Mouse (Mus musculus): ENCODE measurements around the gene Vasp.
A peak's percentile ranks its signal among the peaks of the same experiment; 100 is the strongest.

The Vasp gene

DNA sequence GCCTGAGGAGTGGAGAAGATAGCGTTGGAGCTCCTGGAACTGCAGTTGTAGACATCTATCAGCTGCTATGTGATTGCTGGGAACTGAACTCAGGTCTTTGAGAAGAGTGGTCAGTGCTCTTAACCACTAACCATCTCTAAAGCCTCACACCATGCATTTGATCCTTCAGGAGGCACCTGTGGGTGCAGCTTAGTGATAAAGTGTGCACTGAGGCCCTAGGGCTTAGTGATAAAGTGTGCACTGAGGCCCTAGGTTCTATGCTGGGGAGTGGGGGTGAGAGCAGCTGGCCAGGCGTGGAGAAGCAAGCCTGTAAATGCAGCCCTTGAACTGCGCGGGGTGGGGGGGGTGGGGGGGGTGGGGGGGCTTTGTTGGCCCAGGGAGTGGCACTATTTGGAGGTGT is 31.6 kb downstream of the Vasp start:
- no peak for DNase-seq (ENCODE audit: extremely low read depth, low read depth, low spot score)

- DNase-seq (ENCODE audit: extremely low read depth, low read depth, low spot score), result no peak
These were observed 32.2 kb downstream of the Vasp start for GRCm38 (mm10) chr7:19239423-19239822.

- no peak for DNase-seq (ENCODE audit: extremely low read depth, low read depth, low spot score)
These were observed 33.3 kb downstream of the Vasp start for GRCm38 (mm10) chr7:19238344-19238743.

- no peak for DNase-seq (ENCODE audit: extremely low read depth, low read depth, low spot score)
These were observed 35.2 kb downstream of the Vasp start for GRCm38 (mm10) chr7:19236411-19236810.

DNA sequence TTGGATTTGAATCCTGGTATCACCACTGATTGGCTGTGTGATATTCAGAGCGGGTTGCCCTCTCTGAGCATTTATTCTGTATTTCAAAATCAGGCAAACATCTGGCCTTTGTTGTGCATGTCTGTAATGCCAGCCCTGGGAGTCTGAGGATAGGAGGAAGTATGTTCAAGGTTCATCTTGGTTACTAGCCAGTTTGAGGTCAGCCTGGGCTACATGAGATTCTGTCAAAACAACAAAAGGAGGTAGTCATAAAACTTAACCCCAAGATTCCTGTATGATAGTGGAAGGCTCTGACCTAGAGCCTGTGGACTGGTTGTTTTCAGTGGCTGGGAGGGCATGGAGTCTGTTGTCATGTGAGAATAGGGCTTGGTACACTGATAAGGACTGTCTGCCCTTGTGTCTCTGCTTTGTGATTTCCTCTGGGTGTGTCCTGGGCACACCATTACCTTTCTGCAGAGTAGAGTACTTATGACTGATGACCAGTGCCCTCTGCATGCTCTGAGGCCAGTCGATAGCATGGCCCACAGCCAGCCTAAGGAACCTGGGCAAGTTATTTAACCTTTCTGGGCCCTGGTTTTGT is 36.4 kb downstream of the Vasp start:
- no peak for DNase-seq (ENCODE audit: extremely low read depth, low read depth, low spot score)

DNA sequence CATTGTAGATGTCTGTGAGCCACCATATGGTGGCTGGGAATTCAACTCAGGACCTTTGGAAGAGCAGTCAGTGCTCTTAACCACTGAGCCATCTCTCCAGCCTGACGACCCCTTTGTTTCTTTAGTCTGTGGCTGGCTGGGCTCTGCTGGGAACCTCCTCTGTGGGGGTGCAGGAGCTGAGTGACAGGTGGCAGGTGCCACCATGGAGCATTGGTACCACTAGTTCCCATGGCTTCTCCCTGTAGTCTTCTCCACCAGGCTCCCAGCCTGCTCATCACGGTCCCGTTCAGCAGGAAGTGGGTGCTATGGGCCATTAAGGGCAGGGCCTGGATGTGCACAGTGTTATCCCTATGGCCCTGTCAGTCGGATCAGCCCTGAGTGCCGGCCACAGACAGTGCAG is 37.0 kb downstream of the Vasp start:
- no peak for DNase-seq (ENCODE audit: extremely low read depth, low read depth, low spot score)

GRCm38 (mm10) chr7:19231849-19232248 is 39.8 kb downstream of the Vasp start:
- no peak for DNase-seq (ENCODE audit: extremely low read depth, low read depth, low spot score)

DNA sequence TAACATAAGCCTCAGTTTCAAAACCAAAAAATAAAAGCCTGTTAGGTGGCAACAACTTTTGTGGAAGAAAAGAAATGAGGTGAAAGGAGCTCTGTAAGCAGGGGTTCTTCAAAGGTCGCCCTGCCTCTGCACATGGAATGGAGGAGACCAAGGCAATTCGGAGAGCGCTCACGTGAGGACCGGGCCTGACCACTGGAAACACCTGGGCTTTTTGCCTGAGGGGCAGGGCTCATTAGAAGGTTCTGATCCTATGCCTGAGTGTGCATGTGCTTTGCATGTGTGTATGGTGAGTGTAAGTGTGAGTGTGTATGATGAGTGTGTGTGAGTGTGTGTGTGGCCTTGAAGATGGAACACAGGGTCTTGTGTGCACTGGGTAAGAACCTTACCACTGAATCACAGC is 40.7 kb downstream of the Vasp start:
- DNase-seq (ENCODE audit: extremely low read depth, low read depth, low spot score), result no peak

- DNase-seq (ENCODE audit: extremely low read depth, low read depth, low spot score), result no peak
These were observed 41.5 kb downstream of the Vasp start for GRCm38 (mm10) chr7:19230041-19230580.

GRCm38 (mm10) chr7:19229404-19229803 is 42.2 kb downstream of the Vasp start:
- DNase-seq (ENCODE audit: extremely low read depth, low read depth, low spot score), result no peak

GRCm38 (mm10) chr7:19228793-19229148 is 42.8 kb downstream of the Vasp start:
- DNase-seq (ENCODE audit: extremely low read depth, low read depth, low spot score), result no peak

GRCm38 (mm10) chr7:19227883-19228792 is 43.5 kb downstream of the Vasp start, which contains the start of gene Opa3:
Gene Opa3 (plus strand): TSS chr7:19228334.
- DNase-seq (ENCODE audit: extremely low read depth, low read depth, low spot score), result peak; percentile 97

- DNase-seq (ENCODE audit: extremely low read depth, low read depth, low spot score), result no peak
These were observed 44.5 kb downstream of the Vasp start for GRCm38 (mm10) chr7:19226817-19227797.

DNA sequence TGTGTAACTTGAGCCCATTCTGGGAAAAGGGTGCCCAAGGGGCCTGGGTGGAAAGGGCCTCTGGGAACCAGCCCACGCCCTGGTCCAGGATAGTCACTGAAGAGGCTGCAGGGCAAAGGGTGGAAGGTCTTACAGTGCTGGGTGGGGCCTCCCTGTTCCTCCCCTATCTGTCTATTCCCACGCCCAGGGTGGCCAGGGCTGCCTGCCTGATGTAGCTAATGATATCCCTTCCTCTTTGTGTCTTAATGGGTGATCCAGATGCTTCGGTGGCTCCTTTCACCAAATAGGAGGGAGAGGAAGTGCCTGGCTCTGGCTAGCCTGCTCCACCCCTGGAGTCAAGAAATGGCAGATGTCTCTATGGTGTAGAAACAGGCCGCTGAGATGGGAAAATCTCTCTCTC is 46.7 kb downstream of the Vasp start:
- DNase-seq (ENCODE audit: extremely low read depth, low read depth, low spot score), result no peak

- no peak for DNase-seq (ENCODE audit: extremely low read depth, low read depth, low spot score)
These were observed 48.7 kb downstream of the Vasp start for GRCm38 (mm10) chr7:19222875-19223274.

GRCm38 (mm10) chr7:19222189-19222588 is 49.4 kb downstream of the Vasp start:
- no peak for DNase-seq (ENCODE audit: extremely low read depth, low read depth, low spot score)

DNA sequence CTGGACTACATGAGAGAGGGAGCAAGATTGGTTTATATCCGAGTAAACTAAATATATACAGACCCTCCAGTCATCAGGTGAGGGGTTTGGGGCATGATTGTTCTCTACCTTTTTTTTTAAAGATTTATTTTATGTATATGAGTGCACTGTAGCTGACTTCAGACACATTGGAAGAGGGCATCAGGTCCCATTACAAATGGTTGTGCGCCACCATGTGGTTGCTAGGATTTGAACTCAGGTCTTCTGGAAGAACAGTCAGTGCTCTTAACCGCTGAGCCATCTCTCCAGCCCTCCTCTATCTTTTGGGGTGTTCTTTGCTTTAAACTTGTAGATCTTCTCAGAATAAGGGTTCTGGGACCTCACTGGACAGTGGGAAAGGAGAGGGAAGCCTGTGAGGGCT is 51.6 kb downstream of the Vasp start:
- no peak for DNase-seq (ENCODE audit: extremely low read depth, low read depth, low spot score)

GRCm38 (mm10) chr7:19217944-19218343 is 53.7 kb downstream of the Vasp start:
- no peak for DNase-seq (ENCODE audit: extremely low read depth, low read depth, low spot score)

GRCm38 (mm10) chr7:19217492-19217891 is 54.1 kb downstream of the Vasp start:
- no peak for DNase-seq (ENCODE audit: extremely low read depth, low read depth, low spot score)

GRCm38 (mm10) chr7:19214940-19215339 is 56.7 kb downstream of the Vasp start:
- no peak for DNase-seq (ENCODE audit: extremely low read depth, low read depth, low spot score)

- no peak for DNase-seq (ENCODE audit: extremely low read depth, low read depth, low spot score)
These were observed 57.2 kb downstream of the Vasp start for GRCm38 (mm10) chr7:19214369-19214768.
